Mouse (Mus musculus) adrenal gland, adult (tissue): ENCODE results near the gene Slc24a4.
"Not testable (repeated sequence)": the region's sequence is repeated elsewhere in the genome, so short reads cannot be mapped to it uniquely, and the experiment has no call there.

ENCODE experiments used
- DNase-seq, 2 experiments: peaks; one replicate each; pipeline ENCODE4 v3.0.0; 2022 to 2023; ENCODE audit warnings: low spot score in 1 of 2; ENCODE audit not compliant: inconsistent age in 2 of 2

The Slc24a4 gene

DNA sequence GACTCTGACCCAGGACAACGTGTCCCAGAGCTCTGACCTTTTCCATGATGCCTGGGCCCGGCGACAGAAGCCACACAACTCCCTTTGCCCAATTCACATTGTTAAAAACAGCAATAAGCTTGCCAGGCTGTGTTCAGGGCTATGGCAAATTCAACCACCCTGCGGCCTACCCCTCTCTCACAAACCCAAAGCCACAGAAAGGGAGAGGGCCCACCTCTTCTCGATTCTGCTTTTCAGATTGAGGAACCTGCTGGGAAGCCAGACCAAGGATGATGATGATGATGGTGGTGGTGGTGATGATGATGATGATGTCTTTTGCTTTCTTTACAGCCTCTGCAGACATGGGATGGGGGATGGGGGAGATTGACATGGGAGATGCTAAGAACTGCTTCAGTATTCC, 117.7 kb downstream of the Slc24a4 start:
- no peak for DNase-seq

GRCm38 (mm10) chr12:102248104-102248503, 119.6 kb downstream of the Slc24a4 start:
- no peak for DNase-seq

DNA sequence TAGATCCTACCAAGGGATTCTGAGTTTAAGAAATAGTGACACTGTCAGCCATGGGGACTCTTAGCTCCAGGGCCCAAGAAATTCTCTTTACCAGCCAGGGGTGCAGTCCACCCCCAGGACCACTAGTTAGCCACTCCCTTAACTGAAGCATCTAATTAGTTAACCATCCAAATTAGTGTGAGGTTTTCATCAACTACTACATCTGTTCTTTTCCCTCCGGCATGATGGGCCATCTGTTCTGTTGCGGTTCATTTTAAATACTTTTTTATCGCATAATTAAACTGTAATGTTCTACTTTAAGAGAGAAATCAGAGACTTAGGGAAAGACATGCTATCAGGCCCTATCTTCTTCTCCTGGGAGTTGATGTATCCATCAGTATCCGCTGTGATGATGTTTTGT, 121.8 kb downstream of the Slc24a4 start:
- no peak for DNase-seq

GRCm38 (mm10) chr12:102251070-102251469, 122.5 kb downstream of the Slc24a4 start:
- no peak for DNase-seq

- DNase-seq: no peak
Observed at GRCm38 (mm10) chr12:102251985-102252384, 123.5 kb downstream of the Slc24a4 start.

DNA sequence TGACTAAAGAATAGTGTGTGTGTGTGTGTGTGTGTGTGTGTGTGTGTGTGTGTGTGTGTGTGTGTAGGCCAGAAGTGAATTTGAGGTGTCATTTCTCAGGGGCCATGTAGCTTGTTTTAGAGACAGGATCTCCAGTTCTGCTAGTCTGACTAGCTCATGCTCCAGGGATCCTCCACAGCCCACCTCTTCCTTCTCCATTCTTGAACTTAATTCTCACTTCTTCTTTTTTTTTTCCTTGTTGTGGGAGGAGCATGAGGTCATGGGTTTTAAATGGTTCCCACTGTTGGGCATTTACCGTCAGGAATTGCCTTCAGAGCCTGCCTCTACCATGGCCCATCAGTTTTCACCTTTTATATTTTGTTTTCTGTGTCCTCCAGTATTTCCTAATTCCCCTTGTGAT, 124.0 kb downstream of the Slc24a4 start:
- DNase-seq: no peak

- no peak for DNase-seq
Observed at GRCm38 (mm10) chr12:102255012-102255411, 126.5 kb downstream of the Slc24a4 start.

GRCm38 (mm10) chr12:102258522-102259112, 130.1 kb downstream of the Slc24a4 start:
- no peak for DNase-seq

GRCm38 (mm10) chr12:102261933-102262396, 133.4 kb downstream of the Slc24a4 start:
- no peak for DNase-seq

- DNase-seq: no peak
Observed at GRCm38 (mm10) chr12:102262809-102263208, 134.3 kb downstream of the Slc24a4 start.

DNA sequence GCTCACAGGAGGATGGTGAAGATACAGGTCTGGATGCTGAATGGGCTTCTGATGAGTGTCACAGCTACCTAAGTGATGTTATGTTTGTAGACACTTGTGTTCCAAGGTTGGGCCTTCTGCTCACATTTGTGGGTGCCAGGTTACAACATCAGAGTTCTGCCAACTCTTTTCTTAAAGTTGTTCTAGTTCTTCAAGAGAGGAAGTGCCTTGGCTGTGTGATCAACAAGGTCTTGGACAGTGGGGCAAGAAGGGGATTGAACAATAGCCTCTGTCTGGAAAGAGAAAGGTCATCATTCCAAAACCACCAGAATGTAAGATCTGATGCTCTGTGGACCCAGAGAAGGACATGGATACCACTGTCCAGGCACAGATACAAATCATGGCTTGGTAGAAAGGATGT, 134.7 kb downstream of the Slc24a4 start:
- DNase-seq: no peak

DNA sequence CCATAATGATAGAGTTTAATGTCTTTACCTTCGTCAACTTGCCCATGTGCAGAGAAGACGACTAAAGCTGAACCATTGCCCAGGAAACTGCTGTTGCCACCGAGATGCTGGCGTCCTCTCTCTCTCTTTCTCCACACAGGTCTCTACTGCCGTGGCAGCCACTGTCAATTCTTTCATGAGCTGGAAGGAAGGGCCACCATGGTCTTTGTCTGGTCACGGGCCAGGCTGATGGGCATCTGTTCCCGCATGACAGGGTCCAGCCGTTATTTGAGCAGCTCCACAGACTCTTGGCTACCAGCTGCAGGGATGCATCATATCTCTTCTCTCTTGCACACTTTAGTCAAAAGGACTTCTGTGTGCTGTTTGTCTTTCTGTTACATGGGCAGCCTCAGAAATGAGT, 137.9 kb downstream of the Slc24a4 start:
- no peak for DNase-seq

- no peak for DNase-seq
Observed at GRCm38 (mm10) chr12:102269144-102269543, 140.6 kb downstream of the Slc24a4 start.

DNA sequence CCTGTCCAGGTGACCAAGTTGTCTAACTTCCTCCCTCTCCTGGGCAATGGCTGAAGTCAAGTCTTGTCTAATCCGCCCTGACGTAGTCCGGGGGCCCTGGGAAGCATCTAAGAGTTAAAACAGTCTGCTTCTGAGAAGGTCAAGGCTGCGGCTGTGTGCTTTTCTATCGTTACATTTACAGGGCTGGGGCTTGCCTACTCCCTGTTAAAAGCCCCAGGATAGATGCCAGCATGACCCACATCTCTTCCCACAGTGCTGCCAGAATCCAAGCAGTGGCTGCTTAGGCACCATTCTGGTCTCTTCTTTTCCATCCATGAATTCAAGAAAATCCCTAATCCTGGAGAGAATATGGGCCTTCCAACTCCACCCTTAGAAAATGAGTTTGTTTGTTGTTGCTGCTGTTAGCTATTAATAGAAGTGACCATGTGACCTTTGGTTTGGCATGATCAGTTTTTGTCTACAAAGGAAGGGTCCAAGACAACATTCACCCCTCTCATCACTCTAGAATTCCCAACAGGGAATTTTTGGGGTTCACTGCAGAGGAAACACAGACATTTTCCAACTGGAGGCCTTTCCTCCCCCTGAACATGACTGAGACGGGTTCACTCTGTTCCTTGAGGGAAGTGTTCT, 142.4 kb downstream of the Slc24a4 start:
- peak; percentile 51 to 60 for DNase-seq

- peak; percentile 59 to 85 for DNase-seq
Observed at GRCm38 (mm10) chr12:102271447-102271846, 142.9 kb downstream of the Slc24a4 start.

GRCm38 (mm10) chr12:102275833-102276443, 147.4 kb downstream of the Slc24a4 start:
- peak in 1 of 2 experiments; percentile 66 for DNase-seq

DNA sequence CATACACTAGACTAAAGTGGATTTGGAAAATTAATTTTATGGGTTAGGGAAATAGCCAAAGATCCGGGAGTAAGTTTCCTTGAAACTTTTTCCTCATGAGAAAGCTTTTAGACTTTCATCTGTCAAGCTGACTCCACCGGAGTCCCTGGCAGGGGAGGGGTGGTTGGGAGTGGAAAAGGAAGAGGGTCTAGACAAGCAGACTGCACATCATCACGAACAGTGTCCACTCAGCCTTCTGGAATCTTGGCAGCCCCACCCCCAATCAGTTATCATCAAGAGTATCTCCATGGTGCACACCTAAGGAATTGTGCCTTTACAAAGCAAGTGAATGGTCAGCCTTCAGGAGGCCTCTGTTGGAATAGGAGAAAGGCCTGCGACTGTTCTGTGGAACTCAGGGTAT, 151.8 kb downstream of the Slc24a4 start:
- DNase-seq: not testable (repeated sequence)

- DNase-seq: no peak
Observed at GRCm38 (mm10) chr12:102280867-102281503, 152.5 kb downstream of the Slc24a4 start.

- no peak for DNase-seq
Observed at GRCm38 (mm10) chr12:102282126-102282525, 153.6 kb downstream of the Slc24a4 start.

DNA sequence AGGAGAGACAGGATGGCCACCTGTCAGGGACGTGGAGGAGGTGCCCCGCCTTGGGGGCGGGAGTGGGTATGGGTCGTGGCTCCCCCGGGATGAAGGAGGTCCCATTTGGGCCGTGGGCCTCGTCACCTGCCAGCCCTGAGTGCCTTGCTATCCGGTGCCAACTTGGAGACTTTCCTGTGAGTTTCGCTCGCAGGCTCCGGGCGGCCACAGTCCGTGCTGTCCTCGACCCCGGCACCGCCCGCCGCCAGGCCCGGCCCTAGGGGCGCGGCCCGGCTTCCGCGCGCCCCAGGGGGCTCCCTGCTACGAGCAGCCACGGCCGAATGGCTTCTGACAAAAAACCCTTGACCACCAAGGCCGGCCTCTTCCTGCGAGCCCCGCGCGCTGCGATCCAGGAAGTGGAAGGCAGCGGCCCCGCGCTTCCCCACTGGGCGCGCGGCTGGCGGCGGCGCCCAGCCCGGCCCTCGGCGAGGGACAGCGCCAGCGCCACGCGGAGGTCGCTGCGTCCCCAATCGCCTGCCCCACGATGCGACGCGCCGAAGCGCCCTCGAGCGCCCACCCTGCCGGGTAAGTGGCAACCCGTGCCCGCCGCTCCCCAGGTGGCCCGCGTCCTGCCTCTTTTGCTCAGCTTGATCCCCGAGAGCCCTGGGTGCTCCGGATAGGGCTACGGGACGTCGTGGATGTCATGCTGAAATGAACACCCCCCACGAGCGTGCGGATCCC, 154.4 kb downstream of the Slc24a4 start, which contains the start of gene Rin3:
Rin3 (plus strand) TSS at position 286 of the 720 bp plus-strand sequence.
- DNase-seq: peak; percentile 67 to 88
